26 mouse cellular contexts compared by ENCODE assay signal in genomic region chr4:134626883-134627282, GRCm38 (mm10).
DNase-seq lines count a peak whose midpoint lies in the region; ATAC-seq and TF ChIP-seq lines count a peak whose summit lies in the region.
"Had no signal": no experiment of that assay in that cellular context is flagged by ENCODE, and none has a peak within 500 bp of the region (broad histone marks: within the 10 kb centered on the region; RNA-seq: fewer than 3 reads in every experiment).

No protein-coding gene starts in this region.

- intact Hi-C loops in heart, postnatal 10 days (cut with DNase I), result no loop called here

- H3K9me3 ChIP-seq in heart, embryonic 10.5 days, result no peaks in the 10 kb centered on the region
- H3K9me3 ChIP-seq in heart, embryonic 15.5 days (replicated peaks), result no peaks in the 10 kb centered on the region
- H3K9me3 ChIP-seq: forebrain, embryonic 10.5 days; midbrain, embryonic 13.5 days had no signal

- ATAC-seq in heart, embryonic 15.5 days (replicated peaks; ENCODE audit: insufficient number of reproducible peaks, insufficient read depth, low FRiP score, low read depth), result no peak
- ATAC-seq in erythroid progenitor cell, adult 5-6 weeks (replicated peaks; ENCODE audit: low FRiP score, poor library complexity, severe bottlenecking), result no peak
- ATAC-seq: forebrain, embryonic 16.5 days; intestine, postnatal 0 days; midbrain, embryonic 13.5 days had no signal

- no peak for TF ChIP-seq POLR2A in embryonic fibroblast, embryonic 13.5 days (IDR thresholded peaks at IDR 0.05; ENCODE audit: low read depth, low read length)

- H3K9ac ChIP-seq in heart, embryonic 15.5 days, result no peak overlapping the region
- H3K9ac ChIP-seq: hindbrain, embryonic 14.5 days; limb, embryonic 13.5 days; midbrain, embryonic 13.5 days had no signal

- H3K27ac ChIP-seq in heart, embryonic 10.5 days, result peak overlapping the region; percentile 90
- peak overlapping the region; percentile 84 for H3K27ac ChIP-seq in heart, embryonic 15.5 days
- H3K27ac ChIP-seq in brown adipose tissue, adult 24 weeks (replicated peaks; ENCODE audit: low read depth, low read length), result peak overlapping the region; percentile 23; the same call in 1 of the 2 replicates
- peak overlapping the region; percentile 6; the same call in 1 of the 2 replicates for H3K27ac ChIP-seq in embryonic fibroblast, embryonic 13.5 days (ENCODE audit: insufficient read depth, low read length)
- H3K27ac ChIP-seq: hindbrain, embryonic 14.5 days; limb, embryonic 13.5 days; midbrain, embryonic 13.5 days had no signal

- TF ChIP-seq CTCF in embryonic fibroblast, embryonic 13.5 days (IDR thresholded peaks at IDR 0.05; ENCODE audit: borderline replicate concordance, insufficient read depth, low read length), result no peak

- H3K4me3 ChIP-seq in heart, embryonic 10.5 days, result no peak overlapping the region
- no peak overlapping the region for H3K4me3 ChIP-seq in heart, embryonic 15.5 days
- H3K4me3 ChIP-seq in brown adipose tissue, adult 24 weeks (ENCODE audit: insufficient read depth, low read depth, low read length), result no peak overlapping the region
- no peak overlapping the region for H3K4me3 ChIP-seq in embryonic fibroblast, embryonic 13.5 days (ENCODE audit: insufficient read depth, low read length)
- H3K4me3 ChIP-seq: forebrain, embryonic 10.5 days; limb, embryonic 13.5 days; megakaryocyte, embryonic 14.5 days; midbrain, embryonic 13.5 days had no signal

- DNase-seq in heart, embryonic 10.5 days (ENCODE audit: low spot score), result no peak
- DNase-seq in heart, adult 18-20 months, result no peak
- DNase-seq in heart, postnatal 10 days, result no peak
- DNase-seq in adipocyte (ENCODE audit: low spot score), result no peak
- DNase-seq: adrenal gland, adult 2 months; adrenal gland, postnatal 36 days; B cell, adult 2 months; cerebellum, adult 8-10 months; cerebellum, postnatal 25 days; kidney, adult 9 months; kidney, postnatal 10 days; lung, postnatal 36 days; retina, postnatal 1 day; thymus, postnatal 4 days had no signal

- H3K4me1 ChIP-seq in heart, embryonic 10.5 days, result peaks cover 75% of the 10 kb centered on the region
- peaks cover 66% of the 10 kb centered on the region for H3K4me1 ChIP-seq in heart, embryonic 15.5 days (replicated peaks)
- H3K4me1 ChIP-seq in brown adipose tissue, adult 24 weeks (ENCODE audit: control insufficient read depth, insufficient read depth, insufficient read length, low read length), result peaks cover 6% of the 10 kb centered on the region; the same call in 1 of the 2 replicates
- H3K4me1 ChIP-seq in embryonic fibroblast, embryonic 13.5 days (ENCODE audit: control insufficient read depth, insufficient read depth, low read length), result peaks cover 5% of the 10 kb centered on the region

- WGBS in heart, embryonic 10.5 days, result 53% methylated on average over 2 of the region's 2 CpGs
- WGBS in heart, embryonic 15.5 days, result 48% methylated on average over 2 of the region's 2 CpGs

- no peaks in the 10 kb centered on the region for H3K36me3 ChIP-seq in heart, embryonic 10.5 days
- H3K36me3 ChIP-seq in heart, embryonic 15.5 days, result no peaks in the 10 kb centered on the region
- H3K36me3 ChIP-seq: forebrain, embryonic 10.5 days; limb, embryonic 13.5 days; midbrain, embryonic 13.5 days had no signal

- H3K4me2 ChIP-seq in heart, embryonic 15.5 days, result no peak overlapping the region; the same call in 1 of the 2 replicates
- H3K4me2 ChIP-seq: hindbrain, embryonic 14.5 days; limb, embryonic 13.5 days; liver, embryonic 11.5 days; midbrain, embryonic 13.5 days had no signal

- H3K27me3 ChIP-seq in heart, embryonic 10.5 days (ENCODE audit: insufficient read depth, poor library complexity, severe bottlenecking), result no peaks in the 10 kb centered on the region
- no peaks in the 10 kb centered on the region for H3K27me3 ChIP-seq in heart, embryonic 15.5 days
- H3K27me3 ChIP-seq: limb, embryonic 13.5 days; midbrain, embryonic 13.5 days had no signal

Comparison
In these comparisons a context has a peak if more than half of its experiments do, and no peak if none do; other contexts are left out.
1. H3K27ac ChIP-seq: peak in every context shown above with its lines; median percentile 90 in heart, embryonic 10.5 days; 84 in heart, embryonic 15.5 days; 23 in brown adipose tissue, adult 24 weeks; 6 in embryonic fibroblast, embryonic 13.5 days.